Mouse (Mus musculus): ENCODE data around the gene Dnajc19. TPM values are rescaled to one million over a fixed set of nuclear protein-coding genes. Genes with fewer than 3 reads are reported as not detected.
A peak's percentile ranks its signal among the peaks of the same experiment; 100 is the strongest.

Gene Dnajc19
- polyA plus RNA-seq, 1 experiment from 2014 or later = 178 TPM

GRCm38 (mm10) chr3:34020382-34021258, 60.5 kb downstream of the Dnajc19 start:
- Histone ChIP-seq H3K9me3 (ENCODE audit: control insufficient read depth, low read length) (no peaks in the 10 kb centered on the region), H3K4me1 (replicated peaks; ENCODE audit: control insufficient read depth, insufficient read depth) (0 out of 2 replicates have a peak, but pooled peaks cover 4% of the 10 kb centered on the region), H3K4me3 (ENCODE audit: low read depth, low read length) (peak overlapping the region; percentile 97), H3K27ac (replicated peaks) (peak overlapping the region; percentile 92), H3K27me3 (ENCODE audit: control insufficient read depth, insufficient read depth, low read length) (no peaks in the 10 kb centered on the region), H3K4me2 (replicated peaks; ENCODE audit: low read depth) (peak overlapping the region; percentile 89), H3K36me3 (ENCODE audit: control insufficient read depth, insufficient read depth, low read length) (no peaks in the 10 kb centered on the region), H3K9ac (ENCODE audit: low read length) (peak overlapping the region; percentile 95)
- DNase-seq (ENCODE audit: low spot score) (peak; percentile 21), ATAC-seq (ENCODE audit: low FRiP score, low TSS enrichment) (peak; percentile 22; the same call in 1 of the 2 replicates)
- TF ChIP-seq CTCF (IDR thresholded peaks at IDR 0.05; ENCODE audit: low read depth) (no peak), EP300 (optimal IDR thresholded peaks at IDR 0.05) (no peak)
- WGBS = under 1% methylated on average over 46 of the region's 70 CpGs

- DNase-seq (ENCODE audit: low spot score) (peak; percentile 91), ATAC-seq (ENCODE audit: low FRiP score, low TSS enrichment) (peak; percentile 99)
- Histone ChIP-seq H3K9me3 (ENCODE audit: control insufficient read depth, low read length) (no peaks in the 10 kb centered on the region), H3K27ac (replicated peaks) (peak within 1 kb of the TSS; percentile 92), H3K9ac (ENCODE audit: low read length) (peak within 1 kb of the TSS; percentile 95), H3K27me3 (ENCODE audit: control insufficient read depth, insufficient read depth, low read length) (no peaks in the 10 kb centered on the region), H3K4me3 (ENCODE audit: low read depth, low read length) (peak within 1 kb of the TSS; percentile 97), H3K4me1 (replicated peaks; ENCODE audit: control insufficient read depth, insufficient read depth) (0 out of 2 replicates have a peak, but pooled peaks cover 4% of the 10 kb centered on the region), H3K36me3 (ENCODE audit: control insufficient read depth, insufficient read depth, low read length) (no peaks in the 10 kb centered on the region), H3K4me2 (replicated peaks; ENCODE audit: low read depth) (peak within 1 kb of the TSS; percentile 89)
- under 1% methylated on average over 55 of the region's 97 CpGs for WGBS
- no peak for TF ChIP-seq EP300 (optimal IDR thresholded peaks at IDR 0.05)
- TF ChIP-seq CTCF (IDR thresholded peaks at IDR 0.05; ENCODE audit: low read depth) = no peak; the same call in 1 of the 2 replicates
Observed at GRCm38 (mm10) chr3:34019540-34020381, 61.4 kb downstream of the Dnajc19 start, which contains the start of gene Fxr1. Gene Fxr1, plus strand, starts transcription at chr3:34019943.

GRCm38 (mm10) chr3:34008191-34008590, 72.9 kb downstream of the Dnajc19 start:
- H3K9ac ChIP-seq (ENCODE audit: low read length) = no peak overlapping the region
- no peaks in the 10 kb centered on the region for H3K27me3 ChIP-seq (ENCODE audit: control insufficient read depth, insufficient read depth, low read length)
- no peaks in the 10 kb centered on the region for H3K9me3 ChIP-seq (ENCODE audit: control insufficient read depth, low read length)
- TF ChIP-seq EP300 (optimal IDR thresholded peaks at IDR 0.05) (no peak), CTCF (IDR thresholded peaks at IDR 0.05; ENCODE audit: low read depth) (no peak)
- H3K4me3 ChIP-seq (ENCODE audit: low read depth, low read length) = no peak overlapping the region
- WGBS = 49% methylated on average over 6 of the region's 6 CpGs
- H3K36me3 ChIP-seq (ENCODE audit: control insufficient read depth, insufficient read depth, low read length) = no peaks in the 10 kb centered on the region
- no peak overlapping the region for H3K4me2 ChIP-seq (replicated peaks; ENCODE audit: low read depth)
- no peaks in the 10 kb centered on the region for H3K4me1 ChIP-seq (replicated peaks; ENCODE audit: control insufficient read depth, insufficient read depth)
- DNase-seq (ENCODE audit: low spot score) (no peak), ATAC-seq (ENCODE audit: low FRiP score, low TSS enrichment) (no peak)
- no peak overlapping the region for H3K27ac ChIP-seq (replicated peaks)

- WGBS = 50% methylated on average over 4 of the region's 4 CpGs
- no peak for TF ChIP-seq EP300 (optimal IDR thresholded peaks at IDR 0.05)
- no peak for TF ChIP-seq CTCF (IDR thresholded peaks at IDR 0.05; ENCODE audit: low read depth)
- ATAC-seq (ENCODE audit: low FRiP score, low TSS enrichment) = no peak
Observed at GRCm38 (mm10) chr3:34007611-34008010, 73.5 kb downstream of the Dnajc19 start.

GRCm38 (mm10) chr3:34006824-34007223, 74.3 kb downstream of the Dnajc19 start:
- Histone ChIP-seq H3K27me3 (ENCODE audit: control insufficient read depth, insufficient read depth, low read length) (no peaks in the 10 kb centered on the region), H3K36me3 (ENCODE audit: control insufficient read depth, insufficient read depth, low read length) (no peaks in the 10 kb centered on the region), H3K4me3 (ENCODE audit: low read depth, low read length) (no peak overlapping the region), H3K27ac (replicated peaks) (no peak overlapping the region), H3K9ac (ENCODE audit: low read length) (no peak overlapping the region), H3K4me1 (replicated peaks; ENCODE audit: control insufficient read depth, insufficient read depth) (no peaks in the 10 kb centered on the region), H3K9me3 (ENCODE audit: control insufficient read depth, low read length) (no peaks in the 10 kb centered on the region), H3K4me2 (replicated peaks; ENCODE audit: low read depth) (no peak overlapping the region)
- ATAC-seq (ENCODE audit: low FRiP score, low TSS enrichment) (no peak), DNase-seq (ENCODE audit: low spot score) (no peak)
- WGBS = 52% methylated on average over 3 of the region's 3 CpGs
- TF ChIP-seq EP300 (optimal IDR thresholded peaks at IDR 0.05) = no peak
- TF ChIP-seq CTCF (IDR thresholded peaks at IDR 0.05; ENCODE audit: low read depth) = no peak

More at GRCm38 (mm10) chr3:34007611-34008010, 73.5 kb downstream of the Dnajc19 start:
- H3K9ac ChIP-seq (ENCODE audit: low read length) = no peak overlapping the region
- no peaks in the 10 kb centered on the region for H3K4me1 ChIP-seq (replicated peaks; ENCODE audit: control insufficient read depth, insufficient read depth)
- H3K4me2 ChIP-seq (replicated peaks; ENCODE audit: low read depth) = no peak overlapping the region
- no peaks in the 10 kb centered on the region for H3K36me3 ChIP-seq (ENCODE audit: control insufficient read depth, insufficient read depth, low read length)
- no peaks in the 10 kb centered on the region for H3K9me3 ChIP-seq (ENCODE audit: control insufficient read depth, low read length)
- no peaks in the 10 kb centered on the region for H3K27me3 ChIP-seq (ENCODE audit: control insufficient read depth, insufficient read depth, low read length)
- no peak for DNase-seq (ENCODE audit: low spot score)
- no peak overlapping the region for H3K4me3 ChIP-seq (ENCODE audit: low read depth, low read length)
- H3K27ac ChIP-seq (replicated peaks) = no peak overlapping the region
